Mouse (Mus musculus) mouse trophoblast stem cell (cell line): ENCODE results near the gene Gm49486.

Source experiments
- in situ Hi-C, 2 experiments: fragments of 300-500 bp; cut with MseI, MboI; formaldehyde crosslinking; loops; 2 replicates in 1 of 2; 3 replicates in 1 of 2; pipeline ENCODE4 v1.15.1; 2025

Gene Gm49486

GRCm38 (mm10) chr15:79270317-79271123 lies 41.3 kb downstream of the Gm49486 start:
- in situ Hi-C loops, result no loop called here

- in situ Hi-C loops, result no loop called here
These were observed 42.0 kb downstream of the Gm49486 start for GRCm38 (mm10) chr15:79271124-79271746.

DNA sequence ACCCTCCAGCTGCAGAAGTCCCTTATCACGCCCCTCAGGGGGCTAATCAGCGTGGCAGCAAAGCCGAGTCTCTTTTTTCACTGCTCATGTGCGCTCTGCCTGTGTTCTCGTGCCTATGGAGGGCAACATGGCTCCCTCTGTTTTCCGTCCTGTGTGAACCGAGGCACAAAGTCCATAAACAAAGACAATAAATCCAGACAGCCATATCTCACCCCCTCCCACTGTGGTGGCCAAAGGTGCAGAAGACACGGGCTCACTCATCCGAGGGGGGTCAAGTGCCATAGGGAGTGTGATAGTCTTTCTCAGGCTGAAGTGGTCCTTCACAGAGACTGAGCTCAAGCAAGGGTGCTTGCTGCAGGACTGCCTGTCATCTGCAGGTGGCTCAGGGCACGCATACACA lies 43.8 kb downstream of the Gm49486 start:
- in situ Hi-C loops, result no loop called here

DNA sequence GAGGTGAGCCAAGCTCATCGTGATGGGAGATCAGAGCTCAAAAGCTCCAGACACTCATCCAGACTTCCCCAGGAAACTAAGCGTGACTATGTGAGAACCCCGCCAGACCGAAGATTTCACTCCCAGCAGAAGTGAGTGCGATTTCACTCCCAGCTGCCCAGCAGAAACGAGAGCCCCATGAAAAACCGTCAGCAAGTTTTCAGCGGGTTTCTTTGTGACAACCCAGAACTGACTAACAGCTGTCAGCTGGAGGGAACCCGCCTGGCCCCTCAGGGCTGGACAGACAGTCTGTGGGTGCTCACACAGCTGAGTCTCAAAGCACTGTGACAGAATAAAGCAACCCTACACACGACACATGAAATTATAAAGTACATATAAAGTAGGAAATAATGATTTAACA lies 48.5 kb downstream of the Gm49486 start:
- in situ Hi-C loops, result no loop called here

DNA sequence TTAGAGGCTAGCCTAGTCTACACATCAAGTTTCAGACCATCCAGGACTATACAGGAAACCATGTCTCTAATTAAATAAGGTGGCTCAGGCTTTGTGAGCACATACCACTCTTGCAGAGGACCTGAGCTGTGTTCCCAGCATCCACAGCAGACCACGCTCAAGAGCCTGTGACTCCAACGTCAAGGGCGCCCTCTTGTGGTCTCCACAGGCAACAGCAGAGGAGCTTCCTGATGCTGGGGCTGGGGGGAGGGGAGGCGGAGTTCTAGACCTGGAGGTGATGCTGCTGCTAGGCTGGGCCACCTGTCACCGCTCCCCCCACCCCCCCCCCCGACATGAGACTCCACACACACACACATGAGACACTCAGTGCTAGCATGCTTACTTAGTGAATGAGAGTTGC lies 51.0 kb downstream of the Gm49486 start:
- in situ Hi-C loops, result no loop called here

- in situ Hi-C loops, result no loop called here
These were observed 51.7 kb downstream of the Gm49486 start for GRCm38 (mm10) chr15:79280850-79281249.

- in situ Hi-C loops, result no loop called here
These were observed 52.2 kb downstream of the Gm49486 start for GRCm38 (mm10) chr15:79281389-79281788.

- in situ Hi-C loops, result no loop called here
These were observed 53.2 kb downstream of the Gm49486 start for GRCm38 (mm10) chr15:79282434-79282833.

DNA sequence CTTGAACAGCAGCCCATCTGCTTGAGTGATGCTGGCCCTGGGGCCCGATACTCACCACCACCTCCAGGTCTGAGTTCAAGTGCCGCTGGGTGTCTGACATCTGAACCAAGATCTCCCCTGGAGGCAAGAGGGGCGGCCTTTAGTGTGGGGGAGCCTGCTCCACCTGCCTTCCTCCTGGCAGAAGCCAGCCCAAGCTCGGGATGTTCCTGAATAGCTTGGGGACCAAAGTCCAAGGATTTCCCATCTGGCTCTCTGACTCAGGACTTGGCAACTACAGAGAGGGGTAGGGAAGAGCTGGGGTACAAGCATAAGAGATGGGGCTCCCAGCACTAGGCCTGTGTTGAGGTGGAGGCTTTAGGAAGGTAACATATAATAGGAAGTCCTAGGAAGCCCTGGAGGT lies 54.2 kb downstream of the Gm49486 start:
- in situ Hi-C loops, result no loop called here

- in situ Hi-C loops, result no loop called here
These were observed 56.2 kb downstream of the Gm49486 start, which contains the start of gene Baiap2l2 for GRCm38 (mm10) chr15:79285399-79285798. Baiap2l2 (minus strand) TSS chr15:79285537.

DNA sequence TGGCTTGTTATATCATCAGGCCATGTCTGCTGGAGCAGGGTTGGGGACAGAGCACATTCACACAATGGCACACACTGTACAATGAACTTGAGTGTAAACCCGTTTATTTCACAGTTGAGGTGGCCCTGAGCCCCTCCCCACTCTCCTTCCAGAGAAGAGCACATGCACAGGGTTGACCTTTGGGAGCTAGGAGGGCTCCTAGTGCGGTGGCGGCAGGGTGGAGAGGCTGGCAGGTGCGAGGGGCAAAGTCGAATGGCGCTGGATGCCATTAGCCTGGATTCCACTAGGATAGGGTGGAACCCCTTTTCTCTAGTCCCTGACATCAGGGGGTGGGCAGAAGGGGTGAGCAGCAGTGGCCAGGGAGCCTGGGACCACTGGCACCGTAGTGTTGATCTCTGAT lies 57.0 kb downstream of the Gm49486 start:
- in situ Hi-C loops, result no loop called here

GRCm38 (mm10) chr15:79287091-79287490 lies 57.9 kb downstream of the Gm49486 start:
- in situ Hi-C loops, result no loop called here

DNA sequence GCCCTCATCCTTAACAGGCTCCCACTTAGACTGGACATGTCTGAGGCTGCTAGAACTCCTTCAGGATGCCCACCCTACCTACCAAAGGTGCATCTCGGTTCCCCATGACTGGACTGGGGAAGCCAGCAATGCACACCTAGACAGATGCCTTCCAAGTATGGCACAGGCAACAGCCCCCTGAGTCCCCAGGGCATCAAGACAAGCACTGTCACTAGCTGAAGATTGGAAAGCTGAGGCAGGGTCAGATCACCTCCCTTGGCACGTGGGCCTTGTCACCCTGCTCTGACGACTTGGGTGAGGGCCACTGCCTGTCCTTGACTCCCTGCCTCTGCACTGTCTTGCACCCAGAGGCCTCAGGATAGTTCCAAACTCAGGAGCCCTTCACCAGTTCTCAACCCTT lies 59.2 kb downstream of the Gm49486 start:
- in situ Hi-C loops, result no loop called here

DNA sequence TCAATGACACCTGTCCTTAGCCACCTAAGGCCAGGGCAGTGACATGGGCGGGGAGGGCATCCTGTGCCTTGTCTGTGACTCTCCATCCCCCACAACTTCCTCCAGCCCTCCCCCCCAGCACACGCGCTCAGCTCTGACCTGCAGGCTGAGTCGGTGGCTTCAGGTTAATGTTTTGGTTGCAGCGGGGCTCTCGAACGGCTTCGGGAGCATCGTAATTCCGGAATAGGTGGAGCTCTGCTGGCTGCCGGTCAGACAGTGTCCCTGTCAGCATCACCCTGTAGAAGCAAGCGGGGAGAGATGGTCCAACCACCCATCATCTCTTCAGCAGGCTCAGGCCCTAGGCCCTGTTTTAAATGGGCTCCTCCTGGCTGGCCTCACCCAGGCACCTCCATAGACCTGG lies 60.2 kb downstream of the Gm49486 start:
- in situ Hi-C loops, result no loop called here

DNA sequence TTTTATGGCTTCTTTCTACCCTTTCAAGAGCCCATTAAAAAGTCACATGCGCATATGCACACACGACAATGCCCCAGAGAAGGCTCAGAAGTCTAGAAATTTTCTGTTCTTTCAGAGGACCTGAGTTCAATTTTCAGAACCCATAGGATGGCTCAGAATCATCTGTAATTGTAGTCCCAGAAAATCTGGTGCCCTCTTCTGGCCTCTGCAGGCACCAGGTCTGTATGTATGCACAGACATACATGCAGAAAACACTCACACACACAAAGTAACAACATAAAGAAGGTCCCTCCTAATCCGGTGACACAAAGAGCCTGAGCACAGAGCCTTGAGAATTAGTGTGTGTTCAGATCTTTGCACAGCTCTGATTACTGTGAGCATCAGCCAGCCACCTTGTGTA lies 61.1 kb downstream of the Gm49486 start:
- in situ Hi-C loops, result no loop called here

- in situ Hi-C loops, result no loop called here
These were observed 63.6 kb downstream of the Gm49486 start for GRCm38 (mm10) chr15:79292779-79293178.

DNA sequence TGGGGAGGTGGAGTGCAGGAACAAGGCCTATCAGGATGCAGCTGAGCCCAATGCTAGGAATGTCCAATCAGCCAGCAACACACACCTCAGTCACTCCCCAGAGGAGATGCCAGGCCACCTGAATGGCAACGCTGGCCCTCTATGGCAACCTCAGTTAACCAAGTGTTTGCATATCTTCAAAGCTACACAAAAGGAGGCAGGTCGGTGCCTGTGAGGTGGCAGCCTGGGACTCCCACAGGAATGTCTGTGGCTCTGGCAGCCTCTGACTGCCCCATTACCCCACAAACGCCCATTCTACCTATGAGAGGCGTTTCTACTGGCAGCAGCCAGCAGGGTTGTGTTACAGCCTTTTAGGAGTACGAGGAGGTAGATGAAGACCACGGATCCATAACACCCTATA lies 69.4 kb downstream of the Gm49486 start:
- in situ Hi-C loops, result no loop called here

GRCm38 (mm10) chr15:79299563-79300155 lies 70.5 kb downstream of the Gm49486 start:
- in situ Hi-C loops, result no loop called here

- in situ Hi-C loops, result no loop called here
These were observed 74.5 kb downstream of the Gm49486 start for GRCm38 (mm10) chr15:79303725-79304124.

- in situ Hi-C loops, result no loop called here
These were observed 75.6 kb downstream of the Gm49486 start for GRCm38 (mm10) chr15:79304832-79305231.

DNA sequence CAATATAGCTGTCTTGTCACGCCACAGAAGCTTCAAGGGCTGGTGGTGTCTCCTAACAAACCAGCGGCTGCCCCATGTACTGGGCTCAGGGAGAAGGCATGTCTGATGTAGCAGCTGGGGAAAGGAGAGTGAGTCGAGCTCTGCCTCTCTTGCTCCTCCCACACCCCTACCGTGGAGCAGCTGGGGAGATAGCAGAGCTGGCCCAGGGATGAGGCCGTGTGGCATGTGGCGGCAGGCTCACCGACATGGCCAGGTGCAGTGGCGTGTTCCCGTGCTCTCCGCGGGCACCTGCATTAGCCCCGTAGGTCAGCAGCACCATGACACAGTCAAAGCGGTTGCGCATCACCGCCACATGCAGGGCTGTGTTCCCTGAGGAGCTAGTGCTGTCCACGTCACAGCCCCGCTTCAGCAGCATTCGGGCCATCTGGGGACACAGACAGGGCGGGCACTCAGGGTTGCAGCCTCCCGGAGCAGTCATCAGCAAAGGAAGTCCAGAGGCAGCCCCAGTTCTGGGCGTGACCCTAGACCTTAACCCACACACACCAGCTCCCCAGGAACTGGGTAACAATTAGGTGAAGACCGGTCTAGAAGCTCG lies 76.9 kb downstream of the Gm49486 start:
- in situ Hi-C loops, result no loop called here
